Mouse (Mus musculus) layer of hippocampus, adult 2 months (tissue): ENCODE results near the gene Rsrc1. TPM values are rescaled to one million over a fixed set of nuclear protein-coding genes. Genes with fewer than 3 reads are reported as not detected.

Experiments used
- DNase-seq, 2 experiments: peaks; one replicate each; pipeline ENCODE4 v3.0.0; 2022; ENCODE audit warnings: low spot score in 2 of 2
- H3K27ac ChIP-seq: fragments of 200-600 bp; 2 replicates; pipeline ENCODE4 v1.8.1; 2022
- H3K4me3 ChIP-seq: fragments of 200-600 bp; 2 replicates; pipeline ENCODE4 v1.8.1; 2022; ENCODE audit warnings: mild to moderate bottlenecking
- CTCF ChIP-seq: fragments of 200-600 bp; conservative IDR thresholded peaks from 2 replicates; pipeline ENCODE4 v1.8.1; 2022; ENCODE audit warnings: antibody characterized with exemption, mild to moderate bottlenecking, moderate library complexity
- total RNA-seq, 2 experiments: library from RNA; stranded (reverse); gene quantifications; 2 replicates each; pipeline ENCODE4 v1.2.3; 2021

The Rsrc1 gene
- total RNA-seq, 2 experiments from 2014 or later, result 40.2 to 41.5 TPM

DNA sequence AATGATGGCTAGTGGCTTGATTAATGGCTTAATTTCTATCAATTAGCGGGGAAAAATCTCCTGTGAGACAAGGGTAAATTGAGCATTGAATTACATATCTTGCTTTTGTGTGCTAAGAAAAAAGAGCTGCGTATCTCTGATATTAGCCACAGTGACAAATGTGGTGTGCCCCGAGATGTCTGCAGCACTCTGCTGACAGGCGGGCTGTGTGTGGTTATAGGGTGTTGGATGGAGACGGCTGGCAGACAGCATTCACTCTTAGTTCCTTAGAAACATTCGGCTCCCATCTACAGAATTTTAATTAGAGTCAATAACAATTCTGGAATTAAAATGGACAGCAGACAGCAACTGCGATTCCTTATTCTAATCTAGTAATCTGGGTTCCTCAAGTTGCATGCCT is 359.7 kb downstream of the Rsrc1 start:
- DNase-seq, result no peak
- Histone ChIP-seq H3K27ac (no peak overlapping the region), H3K4me3 (no peak overlapping the region)
- no peak for TF ChIP-seq CTCF

DNA sequence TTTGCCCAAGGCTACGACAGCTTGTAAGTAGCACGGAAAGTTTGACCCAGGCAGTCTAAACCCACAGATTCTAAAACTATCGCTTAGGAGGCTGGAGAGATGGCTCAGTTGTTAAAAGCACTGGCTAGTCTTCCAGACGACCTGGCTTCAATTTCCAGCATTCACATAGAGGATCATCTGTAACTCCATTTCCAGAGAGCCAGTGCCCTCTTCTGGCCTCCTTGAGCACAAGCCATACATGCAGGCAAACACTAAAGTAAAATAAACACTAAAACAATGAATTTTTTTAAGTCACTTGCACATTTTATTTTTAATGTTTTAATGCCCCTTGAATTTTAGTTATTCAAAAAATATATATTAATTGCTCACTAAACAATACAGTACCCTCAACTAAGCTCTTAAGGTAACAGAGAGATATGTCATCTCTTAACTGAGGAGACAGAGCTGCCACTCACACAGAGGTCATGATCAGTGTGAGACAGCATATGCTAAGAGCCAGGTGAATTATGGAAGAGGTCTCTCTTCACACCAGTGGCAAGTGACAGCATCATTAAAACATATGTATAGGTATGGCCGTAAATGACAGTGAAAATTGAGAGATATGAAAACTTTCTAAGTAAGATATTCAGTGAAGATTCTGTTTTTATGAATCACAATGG is 361.9 kb downstream of the Rsrc1 start:
- TF ChIP-seq CTCF, result peak; percentile 60
- Histone ChIP-seq H3K4me3 (no peak overlapping the region), H3K27ac (no peak overlapping the region)
- DNase-seq, result no peak

DNA sequence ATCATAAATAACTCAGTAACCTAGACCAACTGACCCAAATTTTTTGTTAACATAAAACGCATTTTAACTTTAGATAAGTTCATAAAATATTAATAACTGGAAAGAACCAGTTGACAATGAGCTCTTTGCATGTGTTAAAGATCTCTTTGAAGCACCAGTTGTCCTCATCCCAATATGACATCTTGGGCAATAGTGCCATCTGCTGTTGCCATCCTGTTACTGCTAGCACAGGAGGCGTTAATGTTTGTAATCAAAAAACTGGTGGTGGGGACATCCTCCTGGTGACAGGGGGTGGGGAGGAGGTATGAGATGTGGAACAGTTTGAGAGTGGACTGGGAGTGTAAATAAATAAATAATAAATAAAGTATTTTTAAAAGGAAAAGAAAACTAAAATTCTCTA is 363.4 kb downstream of the Rsrc1 start:
- TF ChIP-seq CTCF, result peak; percentile 93
- H3K27ac ChIP-seq, result no peak overlapping the region
- no peak overlapping the region for H3K4me3 ChIP-seq
- peak; percentile 58 to 70 for DNase-seq

DNA sequence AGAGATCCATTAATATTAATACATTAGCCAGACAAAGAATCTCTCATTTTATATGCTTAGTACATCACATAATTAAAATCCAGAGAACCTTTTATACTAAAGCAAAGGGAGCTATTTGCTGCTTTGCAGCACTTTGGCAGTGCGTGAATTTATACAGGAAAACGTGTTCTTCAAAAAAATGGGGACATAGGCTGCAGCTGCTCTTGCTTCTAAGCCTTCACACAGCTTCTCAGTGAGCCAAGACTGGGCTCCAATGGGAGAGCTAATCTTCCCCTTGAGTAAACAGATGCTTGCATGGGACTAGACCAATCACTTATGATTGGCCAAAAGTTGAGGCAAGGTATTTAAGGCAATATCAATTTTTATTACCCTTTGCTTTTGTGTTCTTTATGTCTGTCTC is 365.5 kb downstream of the Rsrc1 start:
- DNase-seq, result no peak
- no peak for TF ChIP-seq CTCF
- H3K4me3 ChIP-seq, result no peak overlapping the region
- no peak overlapping the region for H3K27ac ChIP-seq

DNA sequence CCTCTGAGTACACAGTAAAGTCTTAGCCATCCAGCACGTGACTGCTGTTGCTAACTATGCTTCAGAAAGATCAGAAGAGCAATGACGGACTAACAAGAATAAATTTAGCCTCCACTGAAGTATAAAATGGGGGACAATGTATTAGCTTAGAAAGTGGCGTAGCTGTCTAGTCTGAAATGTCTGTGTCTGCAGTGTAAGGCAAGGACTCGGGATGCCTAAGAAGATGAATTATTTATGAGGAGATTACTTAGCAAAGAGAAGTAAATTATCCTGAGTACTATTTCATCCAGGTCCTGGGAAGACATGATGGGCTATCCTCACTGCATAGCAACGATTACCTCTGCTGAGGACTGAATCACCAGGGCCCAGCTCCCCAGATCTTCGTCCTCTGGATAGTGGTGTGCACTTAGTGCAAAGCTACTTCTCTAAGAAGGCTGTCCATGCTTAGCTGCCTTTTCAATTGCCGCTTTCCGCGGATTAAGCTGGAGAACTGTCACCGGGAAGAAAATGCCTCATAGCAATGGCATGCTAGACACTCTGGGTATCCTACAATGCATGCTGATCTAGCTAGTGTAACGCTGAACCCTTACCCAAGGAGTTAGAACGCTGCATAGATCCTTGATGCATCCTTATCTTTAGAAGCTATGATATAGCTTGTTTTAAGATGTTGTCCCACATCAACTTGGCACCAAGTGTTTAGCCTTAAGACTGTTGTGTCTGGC is 370.4 kb downstream of the Rsrc1 start:
- DNase-seq, result no peak
- no peak overlapping the region for H3K4me3 ChIP-seq
- TF ChIP-seq CTCF, result no peak
- no peak overlapping the region for H3K27ac ChIP-seq

DNA sequence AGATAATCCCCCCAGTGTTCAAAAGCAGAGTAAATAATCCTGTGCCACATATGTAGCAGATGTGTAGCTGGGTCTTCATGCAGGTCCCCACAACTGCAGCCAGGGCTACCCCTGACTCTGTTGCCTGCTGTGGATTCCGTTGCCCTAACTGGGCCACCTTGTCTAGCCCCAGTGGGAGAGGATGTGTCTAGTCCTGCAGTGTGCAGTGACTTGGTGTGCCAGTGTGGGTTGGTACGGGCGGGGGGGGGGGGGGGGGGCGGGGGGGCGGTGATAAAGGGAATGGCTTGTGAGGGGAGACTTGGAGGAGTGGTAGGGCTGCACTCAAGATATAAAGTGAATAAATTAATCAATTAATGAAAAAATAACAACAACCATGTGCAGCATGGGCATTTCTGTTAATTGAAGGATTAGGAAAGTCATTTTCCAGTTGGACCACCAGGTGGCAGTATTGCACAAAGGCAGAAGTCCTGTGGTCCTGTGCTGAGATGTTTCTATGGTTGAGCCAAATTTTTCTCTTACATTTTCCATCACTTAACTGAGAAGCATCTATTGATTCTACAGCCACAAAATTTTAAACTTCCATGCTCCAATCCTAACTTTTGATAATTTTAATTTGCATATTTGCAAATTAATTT is 371.1 kb downstream of the Rsrc1 start:
- Histone ChIP-seq H3K4me3 (no peak overlapping the region), H3K27ac (no peak overlapping the region)
- peak; percentile 89 for TF ChIP-seq CTCF
- peak in 1 of 2 experiments; percentile 61 for DNase-seq

DNA sequence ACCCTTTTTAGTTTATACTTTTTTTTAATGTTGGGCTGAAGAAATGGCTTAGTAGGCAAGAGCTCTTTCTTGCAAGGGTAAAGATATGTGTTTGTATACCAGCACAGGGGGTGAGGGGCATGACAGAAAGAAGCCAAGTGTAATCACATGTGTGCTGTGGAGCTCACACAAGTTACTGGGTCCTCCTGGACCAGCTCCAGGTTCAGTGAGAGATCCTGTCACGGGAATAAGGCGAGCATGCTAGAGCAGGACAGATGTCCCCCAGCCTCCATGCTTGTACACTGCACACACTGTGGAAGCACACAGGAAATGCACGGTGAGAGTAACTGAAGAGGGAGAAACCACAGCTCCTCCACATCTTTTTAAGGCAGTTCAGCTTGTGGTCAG is 371.6 kb downstream of the Rsrc1 start:
- Histone ChIP-seq H3K27ac (no peak overlapping the region), H3K4me3 (no peak overlapping the region)
- no peak for DNase-seq
- no peak for TF ChIP-seq CTCF

DNA sequence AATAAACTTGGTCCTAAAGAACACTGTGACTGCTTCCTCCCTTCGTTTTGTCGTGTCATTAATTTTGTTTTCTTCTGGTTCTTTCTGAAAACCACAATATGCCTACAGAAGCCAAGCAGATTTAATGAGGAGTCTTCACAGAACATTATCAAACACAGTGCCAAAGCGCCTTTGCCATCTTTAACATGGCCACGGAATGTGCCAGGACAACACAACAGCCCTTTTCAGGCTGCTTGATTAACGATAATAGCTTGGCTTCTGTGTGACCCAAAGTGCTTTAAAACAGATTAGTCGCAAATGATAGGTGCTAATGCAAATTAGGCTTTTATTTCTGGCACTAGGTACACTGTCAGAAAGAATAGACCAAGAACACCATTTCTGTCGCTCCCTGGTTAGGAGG is 377.2 kb downstream of the Rsrc1 start:
- H3K4me3 ChIP-seq, result no peak overlapping the region
- DNase-seq, result no peak
- no peak overlapping the region for H3K27ac ChIP-seq
- TF ChIP-seq CTCF, result no peak

DNA sequence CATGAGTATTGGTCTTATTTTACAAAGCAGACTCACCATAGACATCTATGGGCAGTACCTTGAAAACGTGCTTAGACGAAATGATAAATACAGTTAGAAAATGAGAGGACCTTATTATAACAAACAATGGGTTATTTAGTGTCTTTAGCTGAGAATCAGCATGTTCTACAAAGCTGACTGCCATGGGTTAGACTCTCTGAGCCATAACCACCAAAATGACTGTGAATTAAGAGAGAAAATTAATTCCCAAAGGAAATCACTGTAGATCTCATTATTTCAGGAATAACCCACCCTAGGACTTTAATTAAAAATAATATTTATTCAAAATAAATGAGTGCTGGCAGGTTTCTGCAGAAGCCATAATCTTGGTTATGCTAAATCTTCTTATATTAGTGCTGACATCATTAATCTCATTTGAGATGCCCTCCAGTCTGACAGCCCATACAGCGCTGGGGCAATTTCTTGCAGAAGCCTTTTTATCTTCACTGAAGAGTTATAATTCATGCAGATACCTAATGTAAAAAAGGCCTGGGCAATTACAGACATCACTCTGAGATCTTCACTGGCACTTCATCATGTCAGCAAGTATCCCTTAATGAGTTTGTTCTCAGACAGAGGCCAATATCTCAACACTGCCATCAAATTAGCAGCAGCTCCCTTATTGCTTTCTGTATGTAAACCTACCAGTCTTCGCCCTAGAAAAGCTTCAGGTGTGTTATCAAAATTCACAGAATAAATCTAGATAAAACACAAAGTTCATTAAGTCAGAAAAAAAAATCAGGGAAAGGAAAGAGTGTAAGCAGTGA is 385.1 kb downstream of the Rsrc1 start:
- Histone ChIP-seq H3K4me3 (no peak overlapping the region), H3K27ac (no peak overlapping the region)
- DNase-seq, result no peak
- TF ChIP-seq CTCF, result no peak

DNA sequence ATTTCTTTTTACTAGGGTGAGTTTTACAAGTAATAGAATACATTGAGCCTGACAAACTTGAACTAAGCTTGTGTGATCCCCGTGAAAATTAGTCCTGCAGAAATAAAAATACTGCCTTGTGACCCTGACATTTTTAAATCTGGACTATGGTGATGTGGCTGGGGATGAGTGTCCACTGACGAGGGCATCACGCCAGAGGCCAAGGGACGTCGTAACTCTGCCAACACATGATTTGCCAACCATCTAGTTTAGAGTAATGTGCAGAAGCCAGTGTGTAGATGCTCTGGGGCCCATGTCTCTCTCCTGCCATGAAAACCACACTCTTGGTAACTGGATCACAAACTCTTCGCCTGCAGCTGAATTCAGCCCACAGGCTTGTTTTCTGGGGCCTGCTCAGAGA is 386.3 kb downstream of the Rsrc1 start:
- no peak for DNase-seq
- no peak overlapping the region for H3K4me3 ChIP-seq
- no peak overlapping the region for H3K27ac ChIP-seq
- no peak for TF ChIP-seq CTCF

DNA sequence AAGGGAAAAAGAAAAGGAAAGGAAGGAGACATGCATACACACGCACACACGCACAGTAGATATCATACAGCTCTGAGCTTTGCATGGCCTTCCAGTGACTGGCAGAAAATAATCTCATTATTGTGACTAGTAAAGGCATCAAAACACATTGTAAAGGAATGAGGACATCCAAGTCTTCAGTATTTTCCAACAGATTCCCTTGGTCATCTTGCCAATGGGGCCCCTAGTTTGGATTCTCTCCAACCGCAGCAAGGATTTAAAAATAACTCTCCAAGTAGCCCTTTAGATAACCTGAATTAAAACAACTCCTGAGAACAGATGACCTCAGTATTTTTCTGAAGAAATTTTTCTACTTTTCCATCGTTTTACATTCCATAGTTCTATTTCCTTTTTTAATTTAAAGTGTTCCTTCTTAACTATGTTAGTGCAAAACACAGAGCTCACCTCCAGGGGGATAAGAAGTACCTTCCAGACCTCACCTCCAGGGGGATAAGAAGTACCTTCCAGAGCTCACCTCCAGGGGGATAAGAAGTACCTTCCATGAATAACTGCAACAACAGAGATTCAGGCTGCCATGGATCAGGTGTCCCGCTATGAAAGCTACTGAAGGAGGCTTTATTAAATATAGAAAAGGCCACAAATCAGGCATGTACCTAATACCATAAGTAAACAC is 388.4 kb downstream of the Rsrc1 start:
- DNase-seq, result no peak
- Histone ChIP-seq H3K4me3 (no peak overlapping the region), H3K27ac (no peak overlapping the region)
- TF ChIP-seq CTCF, result peak; percentile 26; the same call in 1 of the 2 replicates

DNA sequence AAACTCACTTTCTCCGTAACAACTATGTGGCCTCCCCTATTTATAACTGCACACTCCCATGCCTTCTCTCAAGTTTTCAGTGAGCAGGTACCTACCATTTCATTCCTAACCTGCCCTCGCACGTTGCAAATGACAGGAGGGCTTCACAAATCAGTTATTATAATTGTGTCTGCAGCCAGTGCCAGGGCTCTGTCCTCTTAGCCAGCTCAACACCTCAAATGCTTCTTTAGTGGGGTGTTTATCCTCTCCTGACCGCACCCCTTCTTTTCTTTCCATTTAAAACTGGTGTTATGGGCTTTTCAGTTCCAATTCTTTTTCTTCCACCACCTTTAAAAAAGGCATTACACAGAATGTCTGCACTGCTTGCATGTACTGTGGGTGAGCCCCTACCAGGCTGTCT is 391.0 kb downstream of the Rsrc1 start:
- no peak for DNase-seq
- H3K27ac ChIP-seq, result no peak overlapping the region
- H3K4me3 ChIP-seq, result no peak overlapping the region
- TF ChIP-seq CTCF, result no peak
